Mouse (Mus musculus) gastrocnemius, adult 8-10 months (tissue): Measurements from ENCODE around the gene Hist2h2bb. TPM values are rescaled to one million over a fixed set of nuclear protein-coding genes. Genes with fewer than 3 reads are reported as not detected.

Source experiments
- DNase-seq, 2 experiments: peaks; one replicate each; pipeline ENCODE4 v3.0.0; 2022; ENCODE audit warnings: low spot score in 2 of 2
- microRNA-seq: library from miRNA; unstranded; fragments of <30 nt; microRNA quantifications from one replicate; pipeline ENCODE4 v1.2.0, GENCODE M21; 2022
- total RNA-seq, 4 experiments: library from RNA; stranded (reverse); gene quantifications; 2 replicates each; pipeline ENCODE4 v1.2.4; 2022

The Hist2h2bb gene
- total RNA-seq, 4 experiments from 2014 or later, result 18.8 to 38.2 (median 24.3) TPM

DNA sequence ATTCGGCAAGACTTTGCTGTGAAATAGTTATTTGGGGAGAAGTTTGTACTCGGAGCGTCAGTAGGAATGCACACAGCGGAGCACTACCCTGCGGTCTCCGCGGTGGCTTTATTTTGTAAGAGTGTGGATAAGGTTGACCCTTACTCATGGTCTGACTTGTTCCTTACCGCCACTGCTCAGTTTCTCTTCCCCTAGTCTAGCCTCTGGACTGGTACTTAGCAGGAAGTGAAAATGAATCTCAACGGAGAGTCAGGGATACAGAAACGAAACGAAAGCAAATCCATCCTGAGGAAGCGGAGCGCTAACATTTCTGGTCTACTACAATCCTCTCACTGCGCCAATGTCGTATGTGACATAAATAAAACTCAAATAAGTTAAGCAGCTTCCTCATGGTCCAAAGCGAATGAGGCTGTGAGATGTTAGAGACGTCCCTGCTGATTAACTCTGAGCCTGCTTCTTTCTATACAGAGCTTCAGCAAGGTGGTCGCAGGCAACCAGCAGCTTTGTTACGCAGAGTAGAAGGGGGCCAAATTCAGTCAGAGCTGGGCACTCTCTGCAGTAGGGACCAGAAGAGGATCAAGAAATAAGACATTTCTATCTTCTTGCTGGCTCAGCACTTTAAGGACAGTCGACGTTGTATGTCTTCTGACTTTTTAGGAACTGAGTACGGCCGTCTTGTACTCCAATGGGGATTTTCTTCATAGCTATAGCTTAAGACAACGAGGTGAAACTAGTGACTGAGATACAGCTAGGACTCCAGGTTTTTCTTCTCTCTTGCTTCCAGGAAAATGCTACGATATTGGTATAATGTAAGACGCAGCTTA, 31.4 kb downstream of the Hist2h2bb start:
- DNase-seq, result no peak

DNA sequence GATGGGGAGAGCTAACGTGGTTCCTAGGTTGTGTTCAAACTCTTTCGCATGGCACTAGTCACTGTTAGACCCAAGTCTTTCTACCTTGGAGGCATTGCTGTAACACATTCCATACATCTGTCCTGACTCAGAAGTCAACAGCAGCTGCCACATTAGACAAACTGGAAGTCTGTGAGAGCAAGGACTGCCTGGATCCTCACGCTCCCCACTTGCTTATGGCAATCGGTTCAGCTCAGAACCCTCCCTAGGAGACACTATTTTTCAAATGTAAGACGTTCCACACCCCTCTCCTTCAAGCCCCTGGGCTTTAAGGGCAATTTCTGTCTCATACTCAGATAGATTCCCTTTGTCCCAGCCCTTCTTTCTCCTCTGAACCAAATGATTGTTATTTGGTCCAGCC, 32.5 kb downstream of the Hist2h2bb start:
- no peak for DNase-seq

DNA sequence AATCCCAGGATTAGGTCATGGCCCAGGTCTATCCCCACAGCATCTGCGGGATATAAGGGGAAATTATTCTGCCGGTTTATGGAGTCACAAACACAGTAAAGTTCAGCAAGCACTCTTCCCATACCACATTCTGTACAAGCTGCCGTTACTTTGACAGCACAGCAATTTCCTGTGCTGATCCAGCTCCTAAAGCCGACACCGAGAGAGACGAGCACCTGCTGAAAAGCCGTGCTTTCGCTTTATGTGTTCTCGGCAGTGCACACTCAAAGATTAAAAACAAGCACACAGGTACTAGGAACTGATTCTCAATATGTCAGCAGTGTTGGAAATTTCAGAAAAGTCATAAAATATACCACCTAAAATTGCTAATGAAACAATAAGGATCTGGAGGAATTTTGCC, 37.0 kb downstream of the Hist2h2bb start:
- no peak for DNase-seq

DNA sequence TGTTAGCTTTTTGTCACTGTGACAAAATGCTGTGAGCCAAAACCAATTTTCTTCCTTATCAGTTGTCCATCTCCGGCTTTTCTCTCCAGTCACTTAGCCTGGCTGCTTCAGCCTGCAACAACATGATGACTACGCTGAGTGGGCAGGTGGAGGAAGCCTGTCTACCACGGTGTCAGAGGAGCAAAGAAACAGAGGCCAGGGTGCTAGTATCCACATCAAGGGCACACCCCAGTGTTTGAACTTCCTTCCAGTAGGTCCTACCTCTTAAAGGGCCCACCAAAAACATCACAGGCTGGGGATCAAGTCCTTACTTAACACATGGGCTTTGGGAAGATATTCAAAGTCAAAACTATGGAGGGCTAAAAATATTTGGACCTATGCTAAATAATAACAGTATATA, 39.9 kb downstream of the Hist2h2bb start:
- no peak for DNase-seq

DNA sequence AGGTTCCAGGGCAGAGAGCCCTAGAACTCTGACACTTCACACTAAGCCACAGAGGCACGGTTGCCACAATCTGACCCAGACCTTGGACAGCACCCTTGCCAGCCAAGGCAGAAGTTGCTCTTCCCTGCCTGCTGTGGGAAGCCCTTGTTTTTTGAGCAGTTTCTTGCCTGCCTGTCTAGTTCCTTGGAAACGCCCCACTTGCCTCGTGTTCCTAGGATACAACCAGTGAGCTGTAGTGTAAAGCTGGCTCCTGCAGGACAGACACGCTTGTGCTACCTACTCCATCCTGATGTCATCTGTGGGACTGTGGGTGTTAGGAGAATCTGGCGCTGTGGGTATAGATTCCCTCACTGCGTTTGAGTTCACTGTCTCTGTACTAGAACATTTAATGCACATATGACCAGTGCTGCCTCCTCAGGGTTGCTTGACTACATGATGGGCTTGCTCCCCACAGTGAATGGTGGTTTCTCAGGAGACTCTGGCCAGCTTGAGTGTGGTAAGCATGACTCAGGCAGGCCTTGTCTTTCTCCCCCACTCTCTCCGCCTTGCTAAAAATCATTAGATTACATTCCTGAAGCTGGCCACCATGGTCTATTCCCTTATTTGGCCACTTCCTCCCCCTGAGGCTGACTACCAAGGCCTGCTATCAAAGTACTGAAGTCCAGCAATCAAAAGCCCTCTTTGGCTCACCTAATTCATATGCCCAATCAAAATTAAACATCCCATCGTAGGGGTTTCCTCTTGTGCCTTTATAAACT, 43.0 kb downstream of the Hist2h2bb start:
- DNase-seq, result no peak

Small RNA genes within 50 kb of the gene (microRNA-seq; reads per million reads assigned to microRNA genes)
- not detected for gene Gm44492
- gene Gm47311, result not detected
- gene Gm47313, result not detected

Other genes with a start within 250 kb of the Hist2h2bb start
- 10 to 100 TPM; 11.3 to 16.8 (median 16.2) TPM for gene Vps45, start 211.3 kb upstream of the Hist2h2bb start, total RNA-seq
- 10 to 100 TPM; 61.8 to 77.4 (median 75.8) TPM for gene Otud7b, start 165.2 kb upstream of the Hist2h2bb start, total RNA-seq
- 1 to 10 TPM in 3 of 4 experiments, under 1 TPM in 1; 0.68 to 2.1 (median 1.3) TPM for gene Mtmr11, start 107.7 kb upstream of the Hist2h2bb start, total RNA-seq
- gene Sf3b4, start 97.4 kb upstream of the Hist2h2bb start, total RNA-seq, result 10 to 100 TPM in 3 of 4 experiments, 1 to 10 TPM in 1; 9.9 to 12.9 (median 11.6) TPM
- under 1 TPM; 0.16 to 0.34 (median 0.23) TPM for gene Sv2a, start 88.6 kb upstream of the Hist2h2bb start, total RNA-seq
- 10 to 100 TPM; 21.8 to 30.6 (median 25.6) TPM for gene Bola1, start 50.0 kb upstream of the Hist2h2bb start, total RNA-seq
- 1 to 10 TPM in 2 of 4 experiments, under 1 TPM in 1, not detected in 1; 0.65 to 2.3 (median 1.3) TPM for gene Hist2h2ab, start 49.9 kb upstream of the Hist2h2bb start, total RNA-seq
- 10 to 100 TPM in 2 of 4 experiments, 1 to 10 TPM in 2; 4.4 to 13.7 (median 9.9) TPM for gene Hist2h2ac, start 48.9 kb upstream of the Hist2h2bb start, total RNA-seq
- 1 to 10 TPM; 4.3 to 5.9 (median 5.2) TPM for gene Hist2h2be, start 48.6 kb upstream of the Hist2h2bb start, total RNA-seq
- gene Hist2h3c2, start 30.6 kb upstream of the Hist2h2bb start, total RNA-seq, result 1 to 10 TPM; 2.6 to 7.1 (median 4.9) TPM
- 100 to 1,000 TPM; 141 to 187 (median 153) TPM for gene Hist2h2aa2, start 29.5 kb upstream of the Hist2h2bb start, total RNA-seq
- gene Hist2h2aa1, start 24.3 kb upstream of the Hist2h2bb start, total RNA-seq, result 1 to 10 TPM in 3 of 4 experiments, not detected in 1; 2.7 to 5.0 (median 4.8) TPM
- not detected for gene Hist2h3c1, start 23.1 kb upstream of the Hist2h2bb start, total RNA-seq
- 1 to 10 TPM; 5.6 to 8.2 (median 6.8) TPM for gene Hist2h4, start 6.4 kb upstream of the Hist2h2bb start, total RNA-seq
- 10 to 100 TPM; 19.4 to 22.9 (median 20.8) TPM for gene Hist2h3b, start 1.1 kb upstream of the Hist2h2bb start, total RNA-seq
- gene Fcgr1, start 24.2 kb downstream of the Hist2h2bb start, total RNA-seq, result under 1 TPM in 1 of 4 experiments, not detected in 3; 0.70 TPM
- gene BC107364, start 182.6 kb downstream of the Hist2h2bb start, total RNA-seq, result not detected